Mouse (Mus musculus) thymus, adult 2 months (tissue): Measurements from ENCODE around the gene Adcyap1r1.

Experiments used
- CTCF ChIP-seq: fragments of 200-500 bp; IDR thresholded peaks from 2 replicates; pipeline ENCODE4 v1.5.1; 2012; ENCODE audit warnings: mild to moderate bottlenecking, control low read depth, low read length, moderate library complexity, borderline replicate concordance; ENCODE audit not compliant: control insufficient read depth, poor library complexity, insufficient read depth; ENCODE audit errors: extremely low read depth
- POLR2A ChIP-seq: fragments of 200-500 bp; IDR thresholded peaks from 2 replicates; pipeline ENCODE4 v1.6.1; 2012; ENCODE audit warnings: mild to moderate bottlenecking, low read length, control low read depth, moderate library complexity; ENCODE audit not compliant: control insufficient read depth, poor library complexity, insufficient read depth; ENCODE audit errors: extremely low read depth

GRCm38 (mm10) chr6:55435266-55436159, 16.3 kb upstream of the Adcyap1r1 start:
- no peak for TF ChIP-seq CTCF
- TF ChIP-seq POLR2A: no peak
